ENCODE assay signal across 8 mouse cellular contexts in genomic region chr19:56821798-56822447, GRCm38 (mm10). TPM values are rescaled to one million over a fixed set of nuclear protein-coding genes. Genes with fewer than 3 reads are reported as not detected.
DNase-seq lines count a peak whose midpoint lies in the region; ATAC-seq lines count a peak whose summit lies in the region.

Ccdc186 (minus strand) TSS chr19:56822190.

- peak; percentile 93 to 94 for DNase-seq in CD8-positive naive resting alpha-beta T cell, adult 2 months (ENCODE audit: low read depth in 2 of 2, low spot score in 2 of 2)
- DNase-seq in c-Kit-positive CD71-negative TER-119-negative erythroid progenitor cells, embryonic 14.5 days (ENCODE audit: low read depth) = peak; percentile 84
- peak; percentile 97 for DNase-seq in forebrain, embryonic 10.5 days (ENCODE audit: extremely low spot score, low spot score)
- DNase-seq in kidney, postnatal 36 days = peak; percentile 97 to 98
- peak; percentile 90 for DNase-seq in telencephalon, adult 2 months (ENCODE audit: low read depth, low spot score)

- H3K27me3 ChIP-seq in forebrain, embryonic 10.5 days (ENCODE audit: poor library complexity, severe bottlenecking) = peaks cover 32% of the 10 kb centered on the region
- H3K27me3 ChIP-seq in heart, embryonic 15.5 days = 0 out of 2 replicates have a peak, but pooled peaks cover 4% of the 10 kb centered on the region
- peaks cover 32% of the 10 kb centered on the region for H3K27me3 ChIP-seq in liver, embryonic 15.5 days
- H3K27me3 ChIP-seq in neural tube, embryonic 12.5 days (replicated peaks) = peaks cover 4% of the 10 kb centered on the region

- H3K27ac ChIP-seq in forebrain, embryonic 10.5 days = peak within 1 kb of the TSS; percentile 94
- H3K27ac ChIP-seq in heart, embryonic 15.5 days = peak within 1 kb of the TSS; percentile 89
- peak within 1 kb of the TSS; percentile 86 for H3K27ac ChIP-seq in liver, embryonic 15.5 days (replicated peaks)
- H3K27ac ChIP-seq in neural tube, embryonic 12.5 days = peak within 1 kb of the TSS; percentile 84

- peaks cover 21% of the 10 kb centered on the region for H3K4me1 ChIP-seq in forebrain, embryonic 10.5 days
- peaks cover 44% of the 10 kb centered on the region for H3K4me1 ChIP-seq in heart, embryonic 15.5 days (replicated peaks)
- peaks cover 37% of the 10 kb centered on the region for H3K4me1 ChIP-seq in liver, embryonic 15.5 days (replicated peaks)
- peaks cover 32% of the 10 kb centered on the region for H3K4me1 ChIP-seq in neural tube, embryonic 12.5 days

- peak; percentile 97 for ATAC-seq in heart, embryonic 15.5 days (replicated peaks; ENCODE audit: insufficient number of reproducible peaks, insufficient read depth, low FRiP score, low read depth)
- ATAC-seq in liver, embryonic 15.5 days (ENCODE audit: insufficient read depth) = peak; percentile 90
- ATAC-seq in neural tube, embryonic 12.5 days (ENCODE audit: low FRiP score, low read depth) = peak; percentile 97

- H3K4me3 ChIP-seq in forebrain, embryonic 10.5 days = peak within 1 kb of the TSS; percentile 99
- peak within 1 kb of the TSS; percentile 92 for H3K4me3 ChIP-seq in heart, embryonic 15.5 days
- H3K4me3 ChIP-seq in liver, embryonic 15.5 days (replicated peaks) = peak within 1 kb of the TSS; percentile 98
- H3K4me3 ChIP-seq in neural tube, embryonic 12.5 days = peak within 1 kb of the TSS; percentile 95

- peak within 1 kb of the TSS; percentile 71 for H3K4me2 ChIP-seq in heart, embryonic 15.5 days
- H3K4me2 ChIP-seq in liver, embryonic 15.5 days = peak within 1 kb of the TSS; percentile 72
- peak within 1 kb of the TSS; percentile 77 for H3K4me2 ChIP-seq in neural tube, embryonic 12.5 days (replicated peaks)

- 0% methylated on average over 79 of the region's 79 CpGs for WGBS in forebrain, embryonic 10.5 days
- under 1% methylated on average over 79 of the region's 79 CpGs for WGBS in heart, embryonic 15.5 days
- WGBS in liver, embryonic 15.5 days (ENCODE audit: insufficient replicate concordance) = under 1% methylated on average over 79 of the region's 79 CpGs
- WGBS in neural tube, embryonic 12.5 days = under 1% methylated on average over 79 of the region's 79 CpGs

- H3K36me3 ChIP-seq in forebrain, embryonic 10.5 days (replicated peaks) = no peaks in the 10 kb centered on the region; the same call in 1 of the 2 replicates
- no peaks in the 10 kb centered on the region for H3K36me3 ChIP-seq in heart, embryonic 15.5 days
- H3K36me3 ChIP-seq in liver, embryonic 15.5 days (replicated peaks) = no peaks in the 10 kb centered on the region
- H3K36me3 ChIP-seq in neural tube, embryonic 12.5 days = no peaks in the 10 kb centered on the region

- peaks cover 6% of the 10 kb centered on the region; the same call in 1 of the 2 replicates for H3K9me3 ChIP-seq in forebrain, embryonic 10.5 days
- H3K9me3 ChIP-seq in heart, embryonic 15.5 days (replicated peaks) = no peaks in the 10 kb centered on the region
- H3K9me3 ChIP-seq in liver, embryonic 15.5 days (replicated peaks) = no peaks in the 10 kb centered on the region
- H3K9me3 ChIP-seq in neural tube, embryonic 12.5 days = no peaks in the 10 kb centered on the region

- peak within 1 kb of the TSS; percentile 97 for H3K9ac ChIP-seq in heart, embryonic 15.5 days
- H3K9ac ChIP-seq in liver, embryonic 15.5 days = peak within 1 kb of the TSS; percentile 92
- peak within 1 kb of the TSS; percentile 93 for H3K9ac ChIP-seq in neural tube, embryonic 12.5 days

RNA-seq across cellular contexts. Expression of gene Ccdc186, which starts in this region (rescaled TPM):
- polyA plus RNA-seq in forebrain, embryonic 10.5 days (2016; fragmentation: Nextera tagmentation; extraction: Ambion mirVana) = 14.2 and 14.4 TPM in 2 replicates
- 17.8 and 19.0 TPM in 2 replicates for polyA plus RNA-seq in heart, embryonic 15.5 days (2015; fragmentation: Nextera tagmentation; extraction: Ambion mirVana)
- 4.6 and 5.3 TPM in 2 replicates for polyA plus RNA-seq in liver, embryonic 15.5 days (2015; fragmentation: Nextera tagmentation; extraction: Ambion mirVana)
- 24.7 and 25.1 TPM in 2 replicates for polyA plus RNA-seq in neural tube, embryonic 12.5 days (2016; fragmentation: Nextera tagmentation; extraction: Ambion mirVana)

Comparison
In these comparisons a context has a peak if more than half of its experiments do, and no peak if none do; other contexts are left out.
1. Peak in every context shown above with its lines: DNase-seq, ATAC-seq, H3K4me3 ChIP-seq and H3K27ac ChIP-seq.